Mouse (Mus musculus) midbrain, embryonic 14.5 days (tissue): ENCODE data around the gene Hes2. TPM values are rescaled to one million over a fixed set of nuclear protein-coding genes. Genes with fewer than 3 reads are reported as not detected.
A peak's percentile ranks its signal among the peaks of the same experiment; 100 is the strongest.

Experiments used
- ATAC-seq: fragments of 200-750 bp; cut with Nextera tagmentation; 2 replicates; pipeline ENCODE4 v1.8.0; 2017; ENCODE audit warnings: moderate number of reproducible peaks, moderate library complexity; ENCODE audit not compliant: low FRiP score, low TSS enrichment
- DNase-seq: peaks from one replicate; pipeline ENCODE4 v3.0.0-alpha.2; 2015
- H3K27ac ChIP-seq: fragments of 300-500 bp; sonication (generic); replicated peaks from 2 replicates; pipeline ENCODE4 v1.5.1; 2014; ENCODE audit warnings: mild to moderate bottlenecking, low read depth, low read length, moderate library complexity
- H3K27me3 ChIP-seq: fragments of 300-500 bp; sonication (generic); 2 replicates; pipeline ENCODE4 v1.6.1; 2014; ENCODE audit warnings: low read length, control low read depth, mixed read lengths; ENCODE audit not compliant: control insufficient read depth, insufficient read depth
- H3K36me3 ChIP-seq: fragments of 300-500 bp; sonication (generic); 2 replicates; pipeline ENCODE4 v1.6.1; 2014; ENCODE audit warnings: low read length, control low read depth; ENCODE audit not compliant: control insufficient read depth, insufficient read depth
- H3K4me1 ChIP-seq: fragments of 300-500 bp; sonication (generic); 2 replicates; pipeline ENCODE4 v1.6.1; 2014; ENCODE audit warnings: mild to moderate bottlenecking, antibody characterized with exemption, low read length, control low read depth; ENCODE audit not compliant: control insufficient read depth, insufficient read depth
- H3K4me2 ChIP-seq: fragments of 300-500 bp; sonication (generic); 2 replicates; pipeline ENCODE4 v1.6.1; 2014; ENCODE audit warnings: mild to moderate bottlenecking, low read length, moderate library complexity
- H3K4me3 ChIP-seq: fragments of 300-500 bp; sonication (generic); replicated peaks from 2 replicates; pipeline ENCODE4 v1.5.1; 2014; ENCODE audit warnings: low read depth, low read length
- H3K9ac ChIP-seq: fragments of 300-500 bp; sonication (generic); replicated peaks from 2 replicates; pipeline ENCODE4 v1.6.1; 2014; ENCODE audit warnings: mild to moderate bottlenecking, low read length, moderate library complexity
- H3K9me3 ChIP-seq: fragments of 300-500 bp; sonication (generic); 2 replicates; pipeline ENCODE4 v1.6.1; 2016; ENCODE audit warnings: low read length, control low read depth, mixed read lengths; ENCODE audit not compliant: control insufficient read depth
- WGBS: fragments of 180-500 bp; shearing (Covaris S2); extraction: QIAGEN DNeasy Blood & Tissue Kit; methylation state at CpG from one replicate; pipeline ENCODE4 v1.1.7; 2014; 5-methylcytosine and 5-hydroxymethylcytosine counted together
- polyA plus RNA-seq: library from polyadenylated mRNA; unstranded; fragments of >200 nt; fragmentation: Nextera tagmentation; extraction: Ambion mirVana; gene quantifications from 2 replicates; pipeline ENCODE4 v1.2.1, GENCODE M21; 2014

Hes2 gene
- polyA plus RNA-seq, 1 experiment from 2014 or later, result not detected

DNA sequence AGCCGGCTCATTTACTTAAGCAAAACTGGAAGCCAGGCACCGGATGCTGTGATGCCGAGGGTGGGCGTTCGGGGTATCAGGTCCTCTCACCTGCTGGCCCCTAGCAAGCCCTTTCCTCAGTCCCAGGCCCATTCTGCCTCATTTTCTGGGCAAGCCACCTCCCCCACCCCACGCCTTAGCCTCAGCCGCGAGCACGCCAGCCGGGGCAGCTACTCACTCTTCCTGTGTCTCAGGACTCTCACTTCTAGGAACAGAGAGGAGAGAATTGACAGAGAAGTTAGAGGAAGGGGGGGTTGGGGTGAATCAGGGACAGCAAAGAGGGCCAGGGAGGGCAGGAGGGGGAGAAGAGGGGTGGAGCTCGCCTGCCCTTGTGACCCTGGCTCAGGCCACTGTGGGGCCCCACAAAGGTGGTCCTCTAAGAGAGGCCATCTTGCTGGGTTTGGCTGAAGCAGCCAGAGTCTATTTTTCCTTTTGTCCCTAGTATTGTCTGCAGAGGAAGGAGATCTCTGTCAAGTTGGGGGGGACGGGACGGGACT lies 29.2 kb upstream of the Hes2 start:
- no peak overlapping the region for H3K4me2 ChIP-seq
- no peaks in the 10 kb centered on the region for H3K9me3 ChIP-seq
- ATAC-seq (no peak), DNase-seq (no peak)
- peaks cover 18% of the 10 kb centered on the region for H3K4me1 ChIP-seq
- 18% methylated on average over 13 of the region's 13 CpGs for WGBS
- no peaks in the 10 kb centered on the region for H3K36me3 ChIP-seq
- H3K9ac ChIP-seq, result no peak overlapping the region
- no peak overlapping the region for H3K27ac ChIP-seq
- H3K4me3 ChIP-seq, result no peak overlapping the region
- H3K27me3 ChIP-seq, result peaks cover 100% of the 10 kb centered on the region

DNA sequence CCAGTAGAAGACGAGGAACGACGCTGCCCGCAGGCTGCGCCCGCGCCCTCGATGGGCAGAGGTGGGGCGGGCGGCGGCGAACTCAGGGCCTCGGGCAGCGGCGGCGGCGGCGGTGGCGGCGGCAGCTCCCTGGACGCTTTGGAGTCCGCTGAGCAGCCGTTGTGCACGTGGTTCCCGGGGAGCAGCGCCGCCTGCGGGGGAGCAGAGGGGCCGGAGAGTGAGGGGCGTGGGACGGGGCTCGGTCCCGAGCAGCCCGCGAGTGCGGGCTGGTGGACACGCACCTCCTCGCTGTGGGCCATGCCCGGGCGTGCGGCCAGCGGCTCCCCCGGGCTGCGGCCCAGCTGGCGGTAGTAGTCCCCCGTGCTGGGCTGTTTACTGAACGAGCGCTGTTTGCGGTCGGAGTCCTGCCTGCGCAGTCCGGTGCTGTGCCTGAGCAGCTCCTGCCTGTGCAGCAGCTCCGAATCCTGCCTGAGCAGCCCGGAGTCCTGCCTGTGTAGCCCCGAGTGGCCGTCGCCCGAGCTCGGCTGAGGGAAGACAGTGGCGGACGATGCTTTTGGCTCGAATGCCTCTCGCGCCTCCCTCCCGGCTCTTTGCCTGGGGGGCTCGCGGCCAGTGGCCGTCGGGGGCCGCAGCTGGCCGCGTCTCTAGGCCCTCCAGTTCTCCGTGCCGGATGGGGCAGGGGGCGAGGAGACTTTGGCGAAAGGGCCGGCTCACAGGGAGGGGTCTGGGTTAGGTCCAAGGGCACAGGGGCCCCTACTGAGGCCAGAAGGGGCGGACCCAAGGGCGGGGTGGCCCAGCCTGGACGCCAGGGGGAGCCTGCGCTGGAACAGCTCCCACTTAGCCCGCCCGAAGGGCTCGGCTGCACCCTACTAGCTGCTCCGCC lies 27.7 kb upstream of the Hes2 start:
- ATAC-seq (peak; percentile 55), DNase-seq (peak; percentile 71)
- H3K9me3 ChIP-seq, result no peaks in the 10 kb centered on the region
- H3K27ac ChIP-seq, result no peak overlapping the region
- under 1% methylated on average over 85 of the region's 85 CpGs for WGBS
- H3K27me3 ChIP-seq, result peaks cover 85% of the 10 kb centered on the region
- H3K4me2 ChIP-seq, result peak overlapping the region; percentile 52
- H3K4me1 ChIP-seq, result peaks cover 14% of the 10 kb centered on the region
- H3K4me3 ChIP-seq, result peak overlapping the region; percentile 24
- peak overlapping the region; percentile 12; the same call in 1 of the 2 replicates for H3K9ac ChIP-seq
- H3K36me3 ChIP-seq, result no peaks in the 10 kb centered on the region

DNA sequence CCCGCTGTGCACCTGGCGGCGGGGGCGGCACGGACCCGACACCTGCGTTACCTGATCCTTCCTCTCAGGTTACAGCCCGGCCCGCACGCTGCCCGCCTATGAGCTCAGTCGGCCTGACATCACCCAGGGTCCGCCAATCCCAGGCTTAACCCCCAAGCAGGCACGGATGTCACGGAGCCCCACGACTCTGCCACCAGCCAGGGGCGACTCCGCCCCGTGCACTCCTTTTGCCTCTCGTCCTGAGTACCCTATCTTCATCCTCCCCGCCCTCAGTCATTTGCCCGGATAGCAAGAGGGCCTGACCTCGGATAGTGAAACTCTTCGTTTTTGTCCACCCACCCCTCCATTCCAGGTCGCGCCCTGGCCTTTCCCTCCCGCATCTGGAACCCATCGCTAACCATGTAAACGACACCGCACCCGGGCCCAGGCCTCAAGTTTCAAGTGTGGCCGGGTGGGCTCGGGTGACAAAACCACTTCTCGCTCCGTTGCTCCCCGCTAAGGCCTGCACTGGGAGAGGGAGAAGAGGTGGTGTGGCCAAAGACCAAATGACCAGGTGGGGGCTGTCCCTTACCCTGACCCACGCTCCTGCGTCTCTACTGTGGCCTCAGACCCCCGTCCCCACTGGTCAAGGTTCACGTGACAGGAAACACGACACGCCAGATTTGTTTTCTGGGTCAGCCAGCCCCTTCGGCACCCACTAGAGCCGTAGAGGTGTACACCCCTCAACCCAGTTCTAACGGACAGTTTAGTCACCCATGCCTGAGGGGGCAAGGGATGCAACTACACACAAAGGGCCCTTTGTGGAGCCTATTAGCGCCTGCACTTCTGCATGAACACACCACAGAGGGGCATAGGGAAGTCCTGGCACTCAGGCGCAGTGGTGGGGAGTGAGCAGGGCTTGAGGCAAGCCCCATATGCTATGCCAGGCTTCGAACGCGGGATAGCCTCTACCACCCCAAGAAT lies 26.6 kb upstream of the Hes2 start:
- Histone ChIP-seq H3K4me3 (no peak overlapping the region), H3K4me2 (peak overlapping the region; percentile 15; the same call in 1 of the 2 replicates), H3K27ac (no peak overlapping the region), H3K27me3 (peaks cover 74% of the 10 kb centered on the region), H3K4me1 (peaks cover 11% of the 10 kb centered on the region), H3K9me3 (no peaks in the 10 kb centered on the region), H3K36me3 (no peaks in the 10 kb centered on the region), H3K9ac (no peak overlapping the region; the same call in 1 of the 2 replicates)
- DNase-seq, result no peak
- 5% methylated on average over 50 of the region's 50 CpGs for whole genome bisulfite sequencing
- no peak for ATAC-seq

DNA sequence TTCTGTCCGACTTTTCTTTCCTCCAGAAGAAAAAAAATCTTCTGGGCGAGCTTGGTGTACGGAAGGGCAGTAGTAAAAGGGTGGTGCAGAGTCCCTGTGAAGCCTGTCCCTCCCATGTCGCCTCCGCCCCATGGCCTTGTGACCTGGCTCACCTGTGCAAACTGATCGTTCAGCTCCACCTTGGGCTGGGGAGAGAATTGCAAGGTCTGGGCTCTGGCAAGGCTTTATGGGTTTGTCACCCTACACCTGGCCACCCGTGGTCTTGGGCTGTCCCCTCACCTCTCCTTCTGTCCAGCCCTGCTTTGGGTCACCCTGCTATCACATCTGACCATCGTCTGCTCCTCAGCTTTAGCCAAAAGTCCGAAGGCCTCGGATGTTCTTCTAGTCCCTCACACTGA lies 25.9 kb upstream of the Hes2 start:
- WGBS, result 25% methylated on average over 10 of the region's 10 CpGs
- no peaks in the 10 kb centered on the region for H3K36me3 ChIP-seq

DNA sequence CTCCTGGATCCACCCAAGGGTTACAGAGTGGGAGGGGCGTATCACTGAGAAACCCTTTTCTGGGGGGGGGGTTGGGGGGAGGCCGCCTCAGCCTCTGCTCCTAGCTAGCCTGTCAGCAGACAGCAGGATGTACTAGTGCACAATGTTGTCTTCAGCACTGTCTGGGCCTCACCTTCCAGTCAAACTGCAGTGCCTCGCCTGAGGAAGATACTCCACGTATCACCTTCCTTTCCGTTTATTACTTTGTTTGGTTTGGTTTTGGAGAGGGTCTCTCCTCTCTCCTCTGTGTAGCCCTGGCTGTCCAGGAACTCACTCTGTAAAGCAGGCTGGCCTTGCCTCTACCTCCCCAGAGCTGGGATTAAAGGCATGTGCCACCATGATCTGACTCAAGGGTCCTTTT lies 25.5 kb upstream of the Hes2 start:
- Histone ChIP-seq H3K27ac (no peak overlapping the region), H3K9ac (no peak overlapping the region), H3K36me3 (no peaks in the 10 kb centered on the region), H3K4me2 (no peak overlapping the region), H3K9me3 (no peaks in the 10 kb centered on the region), H3K4me3 (no peak overlapping the region), H3K4me1 (peaks cover 11% of the 10 kb centered on the region), H3K27me3 (peaks cover 66% of the 10 kb centered on the region)
- no peak for ATAC-seq
- no peak for DNase-seq
- WGBS, result 45% methylated on average over 5 of the region's 5 CpGs

More for the DNA sequence above, 25.9 kb upstream of the Hes2 start:
- Histone ChIP-seq H3K9ac (no peak overlapping the region), H3K4me1 (peaks cover 11% of the 10 kb centered on the region), H3K27me3 (peaks cover 67% of the 10 kb centered on the region), H3K27ac (no peak overlapping the region), H3K9me3 (no peaks in the 10 kb centered on the region), H3K4me3 (no peak overlapping the region), H3K4me2 (no peak overlapping the region)
- ATAC-seq, result no peak
- no peak for DNase-seq

DNA sequence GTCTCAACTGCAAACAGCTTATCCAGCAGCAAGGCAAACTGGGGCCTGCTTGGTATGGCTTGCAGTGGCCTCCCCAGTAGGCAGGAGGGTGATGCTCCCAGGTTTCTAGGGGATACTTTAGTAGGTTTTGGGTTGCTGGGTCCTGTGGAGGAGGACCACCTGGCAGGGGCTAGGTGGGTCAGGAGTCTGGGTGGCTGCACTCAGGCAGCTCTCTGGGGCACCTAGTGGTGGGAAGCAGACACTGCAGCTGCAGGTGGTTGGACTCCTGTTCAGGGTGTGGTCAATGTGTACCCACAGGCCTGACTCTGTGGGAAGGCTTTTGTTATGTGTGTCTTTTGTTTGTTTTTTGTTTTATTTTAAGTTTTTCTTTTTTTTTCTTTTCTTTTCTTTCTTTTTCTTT lies 24.2 kb upstream of the Hes2 start:
- H3K4me1 ChIP-seq, result peaks cover 16% of the 10 kb centered on the region
- no peak overlapping the region for H3K27ac ChIP-seq
- H3K9me3 ChIP-seq, result no peaks in the 10 kb centered on the region
- ATAC-seq, result no peak
- no peak overlapping the region for H3K4me2 ChIP-seq
- no peak overlapping the region for H3K4me3 ChIP-seq
- no peak for DNase-seq
- no peak overlapping the region for H3K9ac ChIP-seq
- no peaks in the 10 kb centered on the region for H3K36me3 ChIP-seq
- H3K27me3 ChIP-seq, result peaks cover 60% of the 10 kb centered on the region

DNA sequence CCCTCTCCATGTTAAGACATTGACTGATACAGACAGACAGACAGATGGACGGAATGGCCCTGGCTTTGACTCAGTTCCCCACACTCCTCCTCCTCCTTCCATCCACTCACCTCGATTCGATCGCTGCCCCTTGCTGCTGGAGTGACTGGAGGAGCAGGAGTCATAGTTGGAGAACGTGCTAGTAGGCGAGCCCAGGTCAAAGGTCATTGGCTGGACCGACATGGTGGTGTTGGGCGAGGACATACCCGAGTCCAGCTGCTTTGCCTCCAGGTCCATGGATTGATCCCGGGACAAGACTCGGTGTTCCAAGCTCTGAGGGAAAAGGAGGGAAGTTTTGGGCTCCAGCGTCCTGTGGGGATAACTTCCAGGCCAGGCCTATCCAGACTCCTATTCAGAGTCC lies 23.3 kb upstream of the Hes2 start:
- WGBS, result 85% methylated on average over 12 of the region's 12 CpGs
- H3K9ac ChIP-seq, result no peak overlapping the region
- H3K4me2 ChIP-seq, result no peak overlapping the region
- H3K27me3 ChIP-seq, result peaks cover 52% of the 10 kb centered on the region
- H3K4me3 ChIP-seq, result no peak overlapping the region
- DNase-seq (no peak), ATAC-seq (no peak)
- no peaks in the 10 kb centered on the region for H3K36me3 ChIP-seq
- no peak overlapping the region for H3K27ac ChIP-seq
- H3K9me3 ChIP-seq, result no peaks in the 10 kb centered on the region
- peaks cover 15% of the 10 kb centered on the region for H3K4me1 ChIP-seq

DNA sequence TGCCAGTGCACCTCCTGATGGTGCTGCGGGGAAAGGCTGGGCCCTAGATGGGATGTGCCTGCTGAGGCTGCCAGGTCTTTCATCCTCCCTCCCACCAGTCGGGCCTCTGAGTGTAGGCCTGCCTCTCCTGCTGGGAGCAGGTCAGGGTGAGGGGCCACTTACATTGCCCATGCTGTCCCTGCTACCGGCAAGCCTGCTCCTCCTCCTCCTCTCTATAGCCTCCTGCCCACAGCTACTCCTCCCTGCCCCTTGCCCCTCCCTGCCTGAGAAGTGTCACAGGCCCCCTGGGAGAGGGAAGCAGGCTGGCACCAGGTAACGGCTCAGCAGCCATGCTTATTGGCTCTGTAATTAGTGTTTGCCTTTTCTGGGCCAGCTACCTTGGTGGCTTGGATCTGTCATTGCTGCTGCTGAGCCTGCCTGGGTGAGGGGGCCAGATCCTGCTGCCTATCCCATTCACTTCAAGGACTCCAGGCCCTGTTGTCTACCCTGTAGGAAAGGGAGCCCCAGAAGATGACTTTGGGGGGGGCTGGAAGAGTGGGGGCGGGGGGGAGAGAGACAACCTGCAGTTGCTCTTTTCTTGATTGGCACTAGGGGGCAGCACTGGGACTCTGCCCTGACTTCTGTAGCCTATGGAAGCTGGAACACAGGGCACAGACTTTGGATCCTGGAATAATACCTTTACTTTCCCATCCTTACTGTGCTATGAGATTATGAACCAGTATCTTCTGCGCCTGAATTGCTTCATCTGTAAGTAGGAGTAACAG lies 22.4 kb upstream of the Hes2 start:
- no peak for DNase-seq
- Histone ChIP-seq H3K4me2 (no peak overlapping the region), H3K36me3 (no peaks in the 10 kb centered on the region), H3K4me3 (no peak overlapping the region), H3K9ac (no peak overlapping the region), H3K27me3 (peaks cover 42% of the 10 kb centered on the region), H3K27ac (no peak overlapping the region), H3K4me1 (peaks cover 6% of the 10 kb centered on the region), H3K9me3 (no peaks in the 10 kb centered on the region)
- no peak for ATAC-seq
- 29% methylated on average over 6 of the region's 6 CpGs for WGBS
